In the genomic region with DNA sequence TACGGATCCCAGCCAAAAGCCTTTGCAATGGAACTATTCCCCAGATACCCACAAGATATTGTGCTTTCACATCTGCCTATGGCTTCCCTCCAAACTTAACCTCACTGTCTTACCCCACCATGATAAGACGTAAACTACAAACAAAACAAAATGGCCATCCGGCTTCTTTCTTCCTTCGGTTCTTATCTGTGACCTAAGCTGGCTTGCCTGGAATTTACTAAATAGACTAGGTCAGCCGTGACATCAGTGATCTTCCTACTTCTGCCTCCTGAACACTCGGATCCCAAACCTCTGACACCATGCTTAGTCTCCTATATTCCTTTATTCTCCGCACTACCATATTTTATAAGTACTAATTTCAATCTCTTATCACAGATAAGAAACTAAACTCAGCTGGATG, we compare ENCODE assay signal across 9 mouse cellular contexts. TPM values are rescaled to one million over a fixed set of nuclear protein-coding genes. Genes with fewer than 3 reads are reported as not detected.
DNase-seq lines count a peak whose midpoint lies in the region; ATAC-seq and TF ChIP-seq lines count a peak whose summit lies in the region.
"Had no signal": no experiment of that assay in that cellular context is flagged by ENCODE, and none has a peak within 500 bp of the region (broad histone marks: within the 10 kb centered on the region; RNA-seq: fewer than 3 reads in every experiment).

No protein-coding gene starts in this region.

- peak overlapping the region; percentile 93; the same call in 1 of the 2 replicates for H3K4me2 ChIP-seq in kidney, postnatal 0 days (ENCODE audit: low read length)
- peak overlapping the region; percentile 94 for H3K4me2 ChIP-seq in embryonic facial prominence, embryonic 13.5 days
- peak overlapping the region; percentile 91 for H3K4me2 ChIP-seq in neural tube, embryonic 13.5 days

- H3K27me3 ChIP-seq in kidney, postnatal 0 days (ENCODE audit: insufficient read depth, low read length), result no peaks in the 10 kb centered on the region
- no peaks in the 10 kb centered on the region for H3K27me3 ChIP-seq in embryonic facial prominence, embryonic 13.5 days
- no peaks in the 10 kb centered on the region for H3K27me3 ChIP-seq in limb, embryonic 10.5 days (ENCODE audit: low read depth, poor library complexity, severe bottlenecking)
- no peaks in the 10 kb centered on the region for H3K27me3 ChIP-seq in neural tube, embryonic 13.5 days
- no peaks in the 10 kb centered on the region for H3K27me3 ChIP-seq in thymus, adult 2 months (ENCODE audit: control insufficient read depth, insufficient read depth, low read length)

- H3K36me3 ChIP-seq in kidney, postnatal 0 days (ENCODE audit: insufficient read depth, low read length), result peaks cover 15% of the 10 kb centered on the region; the same call in 1 of the 2 replicates
- H3K36me3 ChIP-seq in embryonic facial prominence, embryonic 13.5 days, result peaks cover 20% of the 10 kb centered on the region
- peaks cover 24% of the 10 kb centered on the region for H3K36me3 ChIP-seq in limb, embryonic 10.5 days
- peaks cover 19% of the 10 kb centered on the region for H3K36me3 ChIP-seq in neural tube, embryonic 13.5 days
- peaks cover 19% of the 10 kb centered on the region for H3K36me3 ChIP-seq in thymus, adult 2 months (ENCODE audit: control insufficient read depth, insufficient read depth, low read length)

- no peak for DNase-seq in kidney, postnatal 0 days (ENCODE audit: low spot score)
- DNase-seq in kidney, adult 9 months, result no peak
- DNase-seq in limb, embryonic 10.5 days (ENCODE audit: low spot score), result no peak
- no peak for DNase-seq in thymus, adult 2 months
- DNase-seq in cerebellum, adult 8-10 months, result no peak
- DNase-seq in lung, adult 2 months, result no peak
- DNase-seq: cerebellum, adult 2 months had no signal

- no peaks in the 10 kb centered on the region for H3K9me3 ChIP-seq in kidney, postnatal 0 days (replicated peaks; ENCODE audit: low read length)
- H3K9me3 ChIP-seq in embryonic facial prominence, embryonic 13.5 days, result no peaks in the 10 kb centered on the region
- no peaks in the 10 kb centered on the region for H3K9me3 ChIP-seq in limb, embryonic 10.5 days (replicated peaks)
- no peaks in the 10 kb centered on the region for H3K9me3 ChIP-seq in neural tube, embryonic 13.5 days

- WGBS in kidney, postnatal 0 days, result 86% methylated on average over 7 of the region's 7 CpGs
- WGBS in embryonic facial prominence, embryonic 13.5 days, result 91% methylated on average over 7 of the region's 7 CpGs
- 88% methylated on average over 7 of the region's 7 CpGs for WGBS in limb, embryonic 10.5 days
- WGBS in neural tube, embryonic 13.5 days, result 87% methylated on average over 7 of the region's 7 CpGs
- 95% methylated on average over 7 of the region's 7 CpGs for WGBS in thymus, adult 2 months
- 72% methylated on average over 7 of the region's 7 CpGs for WGBS in lung, adult 2 months

- H3K9ac ChIP-seq in kidney, postnatal 0 days (ENCODE audit: low read depth, low read length), result 0 out of 2 replicates have a peak overlapping the region, but pooled peaks have one; percentile 88
- peak overlapping the region; percentile 41; the same call in 1 of the 2 replicates for H3K9ac ChIP-seq in embryonic facial prominence, embryonic 13.5 days
- peak overlapping the region; percentile 94; the same call in 1 of the 2 replicates for H3K9ac ChIP-seq in neural tube, embryonic 13.5 days

- H3K4me1 ChIP-seq in kidney, postnatal 0 days (replicated peaks; ENCODE audit: insufficient read depth, low read length), result peaks cover 12% of the 10 kb centered on the region
- H3K4me1 ChIP-seq in embryonic facial prominence, embryonic 13.5 days, result peaks cover 34% of the 10 kb centered on the region
- peaks cover 23% of the 10 kb centered on the region for H3K4me1 ChIP-seq in limb, embryonic 10.5 days
- H3K4me1 ChIP-seq in neural tube, embryonic 13.5 days (replicated peaks), result peaks cover 44% of the 10 kb centered on the region
- peaks cover 9% of the 10 kb centered on the region for H3K4me1 ChIP-seq in thymus, adult 2 months (replicated peaks; ENCODE audit: control insufficient read depth, insufficient read depth, low read length)
- peaks cover 12% of the 10 kb centered on the region for H3K4me1 ChIP-seq in lung, adult 2 months (ENCODE audit: control insufficient read depth, insufficient read depth, low read length)

- no peak for TF ChIP-seq CTCF in kidney, postnatal 0 days (IDR thresholded peaks at IDR 0.05; ENCODE audit: low read depth)
- no peak for TF ChIP-seq CTCF in thymus, adult 2 months (IDR thresholded peaks at IDR 0.05; ENCODE audit: borderline replicate concordance, control insufficient read depth, extremely low read depth, insufficient read depth, low read length, poor library complexity)
- TF ChIP-seq CTCF in lung, adult 2 months (IDR thresholded peaks at IDR 0.05; ENCODE audit: insufficient read depth, low read length), result no peak

- no peak overlapping the region for H3K4me3 ChIP-seq in kidney, postnatal 0 days (replicated peaks; ENCODE audit: low read depth, low read length)
- 0 out of 2 replicates have a peak overlapping the region, but pooled peaks have one; percentile 59 for H3K4me3 ChIP-seq in embryonic facial prominence, embryonic 13.5 days
- H3K4me3 ChIP-seq in limb, embryonic 10.5 days, result no peak overlapping the region; the same call in 1 of the 2 replicates
- no peak overlapping the region for H3K4me3 ChIP-seq in neural tube, embryonic 13.5 days
- H3K4me3 ChIP-seq in thymus, adult 2 months (ENCODE audit: control insufficient read depth, insufficient read depth, low read length), result no peak overlapping the region
- no peak overlapping the region for H3K4me3 ChIP-seq in lung, adult 2 months (replicated peaks; ENCODE audit: extremely low read depth, low read depth, low read length)

- TF ChIP-seq POLR2A in thymus, adult 2 months (IDR thresholded peaks at IDR 0.05; ENCODE audit: control insufficient read depth, extremely low read depth, insufficient read depth, low read length, poor library complexity), result no peak
- TF ChIP-seq POLR2A in lung, adult 2 months (IDR thresholded peaks at IDR 0.05; ENCODE audit: borderline replicate concordance, extremely low read depth, low read depth, low read length), result no peak

- ATAC-seq in kidney, postnatal 0 days (replicated peaks; ENCODE audit: low FRiP score, low read depth), result no peak
- no peak for ATAC-seq in embryonic facial prominence, embryonic 13.5 days (ENCODE audit: insufficient number of reproducible peaks, insufficient read depth, low FRiP score, low TSS enrichment, low read depth)
- no peak for ATAC-seq in neural tube, embryonic 13.5 days (ENCODE audit: low read depth)

- 0 out of 2 replicates have a peak overlapping the region, but pooled peaks have one; percentile 97 for H3K27ac ChIP-seq in kidney, postnatal 0 days
- no peak overlapping the region for H3K27ac ChIP-seq in embryonic facial prominence, embryonic 13.5 days
- H3K27ac ChIP-seq in limb, embryonic 10.5 days, result 0 out of 2 replicates have a peak overlapping the region, but pooled peaks have one; percentile 94
- no peak overlapping the region for H3K27ac ChIP-seq in neural tube, embryonic 13.5 days (replicated peaks)
- H3K27ac ChIP-seq in thymus, adult 2 months (ENCODE audit: control insufficient read depth, insufficient read depth, low read length), result no peak overlapping the region

RNA-seq across cellular contexts. Expression of gene Rack1, which starts 1.8 kb away (rescaled TPM):
- 732 and 795 TPM in 2 replicates for polyA plus RNA-seq in kidney, postnatal 0 days (2015; fragmentation: Nextera tagmentation; extraction: Ambion mirVana)
- polyA plus RNA-seq in embryonic facial prominence, embryonic 13.5 days (2015; fragmentation: Nextera tagmentation; extraction: Ambion mirVana), result 729 and 806 TPM in 2 replicates
- polyA plus RNA-seq in limb, embryonic 10.5 days (2016; fragmentation: Nextera tagmentation; extraction: Ambion mirVana), result 818 and 973 TPM in 2 replicates
- 411 and 432 TPM in 2 replicates for polyA plus RNA-seq in neural tube, embryonic 13.5 days (2015; fragmentation: Nextera tagmentation; extraction: Ambion mirVana)
- polyA plus RNA-seq in thymus, adult 2 months (2012; rRNA removed), result 3,906 and 3,990 TPM in 2 replicates
- 1,286 and 1,489 TPM in 2 replicates for polyA plus RNA-seq in lung, adult 2 months (2012; rRNA removed)

RNA-seq across cellular contexts. Expression of gene Trim41, which starts 18.8 kb away (rescaled TPM):
- 5.2 and 5.3 TPM in 2 replicates for polyA plus RNA-seq in kidney, postnatal 0 days (2015; fragmentation: Nextera tagmentation; extraction: Ambion mirVana)
- polyA plus RNA-seq in embryonic facial prominence, embryonic 13.5 days (2015; fragmentation: Nextera tagmentation; extraction: Ambion mirVana), result 8.3 and 8.7 TPM in 2 replicates
- 4.2 and 6.1 TPM in 2 replicates for polyA plus RNA-seq in limb, embryonic 10.5 days (2016; fragmentation: Nextera tagmentation; extraction: Ambion mirVana)
- polyA plus RNA-seq in neural tube, embryonic 13.5 days (2015; fragmentation: Nextera tagmentation; extraction: Ambion mirVana), result 6.2 and 6.9 TPM in 2 replicates
- polyA plus RNA-seq in thymus, adult 2 months (2012; rRNA removed), result 41.7 and 41.9 TPM in 2 replicates
- polyA plus RNA-seq in lung, adult 2 months (2012; rRNA removed), result 28.9 and 32.4 TPM in 2 replicates

RNA-seq across cellular contexts. Expression of gene Trim7, which starts 27.6 kb away (rescaled TPM):
- polyA plus RNA-seq in kidney, postnatal 0 days (2015; fragmentation: Nextera tagmentation; extraction: Ambion mirVana), result 10.2 and 10.5 TPM in 2 replicates
- 1.0 and 1.1 TPM in 2 replicates for polyA plus RNA-seq in embryonic facial prominence, embryonic 13.5 days (2015; fragmentation: Nextera tagmentation; extraction: Ambion mirVana)
- polyA plus RNA-seq in limb, embryonic 10.5 days (2016; fragmentation: Nextera tagmentation; extraction: Ambion mirVana), result 0.70 TPM in 1 of 2 replicates, not detected in the other
- polyA plus RNA-seq in neural tube, embryonic 13.5 days (2015; fragmentation: Nextera tagmentation; extraction: Ambion mirVana), result 1.2 TPM in 2 replicates
- 11.6 and 13.0 TPM in 2 replicates for polyA plus RNA-seq in thymus, adult 2 months (2012; rRNA removed)
- polyA plus RNA-seq in lung, adult 2 months (2012; rRNA removed), result 7.8 and 11.6 TPM in 2 replicates

RNA-seq across cellular contexts. Expression of gene Gm12184, which starts 28.1 kb away (rescaled TPM):
- polyA plus RNA-seq in kidney, postnatal 0 days (2015; fragmentation: Nextera tagmentation; extraction: Ambion mirVana), result 4.4 and 10.3 TPM in 2 replicates
- 3.4 and 3.6 TPM in 2 replicates for polyA plus RNA-seq in embryonic facial prominence, embryonic 13.5 days (2015; fragmentation: Nextera tagmentation; extraction: Ambion mirVana)
- 2.9 and 5.1 TPM in 2 replicates for polyA plus RNA-seq in limb, embryonic 10.5 days (2016; fragmentation: Nextera tagmentation; extraction: Ambion mirVana)
- 3.2 and 4.3 TPM in 2 replicates for polyA plus RNA-seq in neural tube, embryonic 13.5 days (2015; fragmentation: Nextera tagmentation; extraction: Ambion mirVana)
- 8.1 and 20.2 TPM in 2 replicates for polyA plus RNA-seq in thymus, adult 2 months (2012; rRNA removed)
- polyA plus RNA-seq in lung, adult 2 months (2012; rRNA removed), result 5.3 TPM in 2 replicates

Comparison
In these comparisons a context has a peak if more than half of its experiments do, and no peak if none do; other contexts are left out.
1. H3K27ac ChIP-seq: peak in kidney, postnatal 0 days (single experiment) and limb, embryonic 10.5 days (single experiment); none in embryonic facial prominence, embryonic 13.5 days (single experiment), neural tube, embryonic 13.5 days (single experiment) and thymus, adult 2 months (single experiment).
2. H3K9ac ChIP-seq: peak in every context shown above with its lines; median percentile 94 in neural tube, embryonic 13.5 days; 88 in kidney, postnatal 0 days; 41 in embryonic facial prominence, embryonic 13.5 days.
3. Peak in every context shown above with its lines, with median percentiles within 50 percentile points of each other: H3K4me2 ChIP-seq.